Mouse (Mus musculus) spleen, postnatal 14 days (tissue): ENCODE results near the gene Fbxw8.

ENCODE experiments used
- DNase-seq, 2 experiments: peaks; one replicate each; pipeline ENCODE4 v3.0.0; 2021 to 2022; ENCODE audit warnings: low spot score in 2 of 2

Fbxw8 gene

GRCm38 (mm10) chr5:118045385-118045784 is 109.9 kb downstream of the Fbxw8 start:
- DNase-seq = no peak

- no peak for DNase-seq
Measured at GRCm38 (mm10) chr5:118044907-118045306, 110.4 kb downstream of the Fbxw8 start.

GRCm38 (mm10) chr5:118043761-118044160 is 111.5 kb downstream of the Fbxw8 start:
- DNase-seq = no peak

- DNase-seq = no peak
Measured at GRCm38 (mm10) chr5:118042599-118042998, 112.7 kb downstream of the Fbxw8 start.

GRCm38 (mm10) chr5:118039241-118039668 is 116.0 kb downstream of the Fbxw8 start:
- no peak for DNase-seq

- no peak for DNase-seq
Measured at GRCm38 (mm10) chr5:118037798-118038484, 117.3 kb downstream of the Fbxw8 start.

- no peak for DNase-seq
Measured at GRCm38 (mm10) chr5:118036888-118037797, 118.1 kb downstream of the Fbxw8 start.

- DNase-seq = no peak
Measured at GRCm38 (mm10) chr5:118035786-118036185, 119.5 kb downstream of the Fbxw8 start.

GRCm38 (mm10) chr5:118034632-118035031 is 120.6 kb downstream of the Fbxw8 start:
- DNase-seq = no peak

- no peak for DNase-seq
Measured at GRCm38 (mm10) chr5:118033740-118034139, 121.5 kb downstream of the Fbxw8 start.

- no peak for DNase-seq
Measured at GRCm38 (mm10) chr5:118033328-118033727, 121.9 kb downstream of the Fbxw8 start.

- no peak for DNase-seq
Measured at GRCm38 (mm10) chr5:118031508-118031907, 123.8 kb downstream of the Fbxw8 start.

- no peak for DNase-seq
Measured at GRCm38 (mm10) chr5:118031059-118031458, 124.2 kb downstream of the Fbxw8 start.

GRCm38 (mm10) chr5:118030022-118030675 is 125.1 kb downstream of the Fbxw8 start:
- no peak for DNase-seq

GRCm38 (mm10) chr5:118029420-118029819 is 125.8 kb downstream of the Fbxw8 start:
- no peak for DNase-seq

GRCm38 (mm10) chr5:118029035-118029408 is 126.2 kb downstream of the Fbxw8 start:
- DNase-seq = no peak

- DNase-seq = no peak
Measured at GRCm38 (mm10) chr5:118028191-118029034, 126.9 kb downstream of the Fbxw8 start.

GRCm38 (mm10) chr5:118027698-118028190 is 127.5 kb downstream of the Fbxw8 start, which contains the start of gene Tesc:
Tesc (plus strand) TSS chr5:118027743.
- DNase-seq = no peak

GRCm38 (mm10) chr5:118027101-118027697 is 128.1 kb downstream of the Fbxw8 start:
- no peak for DNase-seq

GRCm38 (mm10) chr5:118026343-118026742 is 128.9 kb downstream of the Fbxw8 start:
- DNase-seq = no peak

GRCm38 (mm10) chr5:118025880-118026279 is 129.4 kb downstream of the Fbxw8 start:
- DNase-seq = no peak
